Mouse (Mus musculus) kidney, postnatal 14 days (tissue): ENCODE measurements at regions not wholly inside any gene's neighbourhood (a gene's known extent, or its start where the extent isn't known, plus 50 kb on each side); places are given as distances from the start of the nearest gene placed in this dataset.

ENCODE experiments used
- DNase-seq: peaks from one replicate; pipeline ENCODE4 v3.0.0; 2022; ENCODE audit warnings: mixed read lengths

- no peak for DNase-seq
Measured at GRCm38 (mm10) chr5:75828332-75828731, 149.9 kb downstream of the Kdr start.

GRCm38 (mm10) chr5:75826283-75827098, 151.8 kb downstream of the Kdr start:
- peak; percentile 30 for DNase-seq

DNA sequence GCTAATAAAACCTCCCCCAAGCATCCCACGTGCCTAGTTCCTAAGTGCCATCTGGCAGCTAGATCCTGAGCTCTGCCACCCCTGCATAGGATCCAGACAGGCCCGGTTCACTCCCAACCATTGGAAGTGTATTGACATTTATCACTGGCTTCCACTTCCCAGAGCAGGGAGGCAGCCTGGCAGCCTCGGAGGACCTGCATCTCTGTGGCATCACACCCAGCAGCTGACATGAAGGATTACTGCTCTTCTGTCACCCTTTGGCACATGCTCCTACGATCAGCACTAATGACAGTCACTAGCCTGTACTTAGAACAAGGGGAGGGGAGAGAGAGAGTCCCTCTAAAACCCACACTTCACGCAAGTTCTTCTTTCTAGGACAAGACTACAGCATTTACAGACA, 152.7 kb downstream of the Kdr start:
- no peak for DNase-seq

GRCm38 (mm10) chr5:75824660-75825059, 153.6 kb downstream of the Kdr start:
- DNase-seq = no peak

DNA sequence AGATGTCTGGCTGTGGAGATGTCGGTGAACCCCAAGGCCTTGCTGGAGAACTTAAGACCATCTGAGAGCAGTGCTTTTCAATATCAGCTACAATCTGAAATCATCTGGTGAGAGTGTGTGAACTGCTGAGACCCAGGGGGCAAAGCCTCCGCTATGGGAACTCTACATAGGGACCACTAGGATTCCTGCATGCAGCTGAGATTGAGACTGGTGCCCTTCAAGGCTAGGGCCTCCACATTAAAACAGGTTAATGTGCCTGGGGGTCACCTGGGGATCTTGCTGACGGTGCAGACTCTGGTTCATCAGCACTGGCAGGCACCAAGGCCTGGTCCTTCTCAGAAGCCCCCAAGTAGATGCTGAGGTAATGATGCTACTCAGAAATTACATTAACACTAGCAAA, 154.6 kb downstream of the Kdr start:
- DNase-seq = no peak

- no peak for DNase-seq
Measured at GRCm38 (mm10) chr5:75817396-75817795, 160.9 kb downstream of the Kdr start.

DNA sequence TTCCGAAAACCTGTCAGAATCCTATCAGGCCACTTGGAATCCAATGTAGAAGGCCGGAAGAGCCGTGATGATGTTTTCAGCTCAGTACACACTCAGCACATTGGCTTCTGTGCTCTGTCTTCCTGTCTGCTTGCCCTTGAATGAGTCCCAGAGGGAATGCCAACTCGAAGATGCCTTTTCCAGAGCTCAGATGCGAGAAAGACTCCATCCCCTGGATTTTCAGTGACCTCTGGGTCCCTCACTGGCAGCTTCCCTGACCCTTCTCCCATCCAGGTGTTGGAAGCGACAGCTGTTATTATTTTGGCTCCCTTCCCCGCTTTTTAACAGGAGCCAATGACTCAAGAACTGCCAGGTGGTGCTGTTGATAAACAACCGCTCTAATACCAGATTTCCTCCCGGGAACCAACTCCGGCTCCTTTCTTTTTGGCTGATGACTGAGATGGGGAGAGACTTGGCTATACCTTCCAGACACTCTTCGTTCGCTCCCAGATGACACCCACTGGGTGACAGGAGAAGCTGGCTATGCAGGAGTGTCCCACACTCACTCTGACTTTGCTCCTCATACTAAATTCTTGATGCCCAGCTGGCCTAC, 163.8 kb downstream of the Kdr start:
- DNase-seq = peak; percentile 53

GRCm38 (mm10) chr5:75812686-75813085, 165.6 kb downstream of the Kdr start:
- no peak for DNase-seq

GRCm38 (mm10) chr5:75808551-75809332, 169.5 kb downstream of the Kdr start:
- DNase-seq = peak; percentile 25

DNA sequence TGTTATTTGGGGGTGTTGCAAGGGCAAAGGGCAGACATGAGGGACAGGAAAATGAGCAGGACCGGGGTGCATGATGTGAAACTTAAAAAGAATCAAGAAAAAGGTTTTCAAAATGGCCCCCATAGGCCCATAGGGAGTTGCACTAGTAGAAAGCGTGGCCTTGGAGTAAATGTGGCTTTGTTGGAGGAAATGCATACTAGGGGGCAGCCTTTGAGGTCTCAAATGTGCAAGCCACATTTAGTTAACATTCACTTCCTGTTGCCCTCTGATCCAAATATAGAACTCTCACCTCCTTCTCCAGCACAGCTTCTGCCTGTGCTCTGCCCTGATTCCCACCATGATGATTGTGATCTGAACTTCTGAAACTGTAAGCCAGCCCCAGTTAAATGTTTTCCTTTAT, 173.2 kb downstream of the Kdr start:
- DNase-seq = no peak

- DNase-seq = no peak
Measured at GRCm38 (mm10) chr5:75804340-75804739, 173.9 kb downstream of the Kdr start.

DNA sequence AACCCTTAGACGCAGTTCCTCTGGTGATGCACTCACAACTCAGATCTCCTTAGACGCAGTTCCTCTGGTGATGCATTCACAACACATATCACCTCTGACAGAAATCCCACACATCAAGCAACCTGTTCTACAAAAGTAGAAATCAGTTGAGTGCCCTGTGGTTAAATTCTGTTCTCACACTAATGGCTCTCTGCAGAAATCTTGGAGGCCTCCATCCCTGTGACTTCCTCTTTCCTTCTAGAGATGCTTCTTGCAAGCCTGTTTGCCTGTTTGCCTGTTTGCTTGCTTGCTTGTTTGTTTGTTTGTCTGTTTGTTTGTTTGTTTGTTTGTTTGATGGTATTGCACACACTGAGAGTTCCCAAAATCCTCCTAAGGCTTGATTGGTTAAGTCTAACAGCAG, 175.2 kb downstream of the Kdr start:
- no peak for DNase-seq

DNA sequence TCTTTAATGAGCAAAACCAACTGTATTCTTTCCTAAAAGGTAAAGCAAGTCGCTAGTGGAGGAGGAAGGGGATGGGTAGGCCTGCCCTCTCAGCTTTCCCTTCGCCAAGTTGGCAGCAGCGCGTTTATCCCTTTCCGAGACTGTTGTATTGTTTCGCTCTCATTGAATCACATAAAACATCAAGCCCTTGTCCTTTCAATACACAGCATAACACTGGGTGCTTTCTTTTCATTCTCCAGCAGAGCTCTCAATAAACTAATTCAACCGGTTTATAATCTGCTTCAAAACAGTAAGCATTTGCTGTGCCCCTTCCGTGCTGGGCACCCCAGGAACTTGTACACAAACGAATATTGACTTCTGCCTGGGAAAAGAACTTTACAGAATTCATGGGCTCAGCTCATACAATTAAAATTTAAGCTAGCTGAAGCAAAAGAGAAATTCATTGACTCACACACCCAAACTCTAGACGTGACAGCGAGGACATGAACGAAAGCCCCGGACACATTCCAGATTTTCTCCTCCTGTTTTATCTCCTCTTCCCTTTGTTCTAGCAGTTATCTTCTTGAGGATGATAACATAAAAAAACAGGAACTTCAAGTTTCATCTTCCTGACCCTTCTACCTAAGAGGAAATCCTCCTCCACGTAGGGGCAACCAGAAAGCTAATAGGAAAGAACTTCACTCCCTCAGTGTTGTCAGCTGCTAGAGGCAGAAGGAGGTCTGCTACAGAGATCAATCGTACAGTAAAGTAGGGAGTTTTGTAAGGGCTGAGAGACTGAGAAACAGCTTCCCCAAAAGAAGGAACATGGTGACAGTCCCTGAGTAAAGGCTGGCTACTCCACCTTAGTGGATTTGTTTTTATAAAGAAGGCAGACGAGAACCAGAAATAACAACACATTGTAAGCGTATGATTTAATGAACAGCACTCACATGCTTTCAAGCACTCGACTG, 177.9 kb downstream of the Kdr start:
- no peak for DNase-seq

- no peak for DNase-seq
Measured at GRCm38 (mm10) chr5:75799627-75800026, 178.6 kb downstream of the Kdr start.

- DNase-seq = no peak
Measured at GRCm38 (mm10) chr5:75793184-75793583, 185.1 kb downstream of the Kdr start.

DNA sequence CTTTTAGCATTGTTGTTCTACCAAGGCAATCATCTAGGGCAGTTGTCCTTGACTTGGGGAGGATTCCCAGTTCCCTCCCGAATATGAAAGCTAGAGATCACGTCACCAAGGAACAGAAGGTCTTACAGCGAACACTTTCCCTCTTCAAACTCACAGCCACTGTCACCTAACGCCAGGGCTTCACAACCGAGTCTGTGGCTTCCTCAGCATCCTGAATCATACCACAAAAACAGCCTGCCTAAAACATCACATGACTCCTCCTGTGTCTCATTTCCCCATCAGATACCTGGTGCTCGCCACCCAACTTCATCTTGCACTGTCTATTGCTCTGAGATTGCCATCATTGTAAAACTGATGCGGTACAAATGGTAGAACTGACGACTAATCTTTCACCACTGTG, 186.5 kb downstream of the Kdr start:
- no peak for DNase-seq

DNA sequence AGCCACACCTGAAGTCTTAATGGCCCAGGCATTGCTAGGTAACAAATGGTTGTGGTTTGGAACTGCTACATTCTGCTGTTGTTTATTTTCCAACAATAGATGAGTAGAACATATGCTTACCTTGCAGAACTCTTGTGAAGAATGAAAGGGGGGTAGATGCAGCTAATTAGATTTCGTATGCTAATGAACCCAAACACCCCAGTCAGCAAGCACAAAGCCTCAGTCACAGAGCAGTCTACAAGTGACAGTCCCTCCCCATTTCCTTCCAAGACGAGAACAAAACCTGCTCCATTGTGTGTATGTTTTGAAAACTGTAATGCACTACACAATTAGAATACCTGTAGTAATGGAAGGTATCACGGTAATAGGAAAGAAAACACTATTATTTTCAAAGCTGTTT, 190.2 kb downstream of the Kdr start:
- DNase-seq = no peak

- no peak for DNase-seq
Measured at GRCm38 (mm10) chr5:75786196-75786595, 192.1 kb downstream of the Kdr start.

DNA sequence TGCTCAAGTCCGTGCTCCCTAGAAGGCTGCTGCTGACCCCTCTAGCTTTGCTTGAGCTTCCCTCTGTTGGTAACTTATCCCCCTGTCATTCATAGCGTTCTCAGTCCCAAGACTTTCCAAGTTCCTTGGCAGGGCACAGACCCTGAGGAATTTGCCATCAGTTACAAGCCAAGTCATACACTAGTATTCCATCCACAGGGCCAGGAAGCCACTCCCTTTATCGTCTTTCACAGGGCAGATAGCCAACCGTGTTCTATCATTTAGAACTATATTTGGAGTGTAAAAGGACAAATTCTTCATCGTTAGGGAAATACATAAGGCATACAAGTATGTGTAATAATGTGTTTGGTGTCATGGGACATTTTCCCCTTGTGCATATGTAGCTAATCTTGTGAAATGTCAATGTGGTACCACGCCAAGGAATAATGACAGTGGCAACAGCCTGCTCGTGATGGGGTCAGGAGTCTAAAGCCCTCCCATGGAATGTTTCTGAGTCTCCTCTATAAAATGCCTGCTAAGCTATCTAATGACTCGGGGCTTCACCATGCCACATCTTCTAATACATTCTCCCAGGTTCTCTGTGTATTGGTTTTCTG, 193.2 kb downstream of the Kdr start:
- DNase-seq = no peak

GRCm38 (mm10) chr5:75770592-75770991, 195.9 kb downstream of the Kit start:
- DNase-seq = no peak

DNA sequence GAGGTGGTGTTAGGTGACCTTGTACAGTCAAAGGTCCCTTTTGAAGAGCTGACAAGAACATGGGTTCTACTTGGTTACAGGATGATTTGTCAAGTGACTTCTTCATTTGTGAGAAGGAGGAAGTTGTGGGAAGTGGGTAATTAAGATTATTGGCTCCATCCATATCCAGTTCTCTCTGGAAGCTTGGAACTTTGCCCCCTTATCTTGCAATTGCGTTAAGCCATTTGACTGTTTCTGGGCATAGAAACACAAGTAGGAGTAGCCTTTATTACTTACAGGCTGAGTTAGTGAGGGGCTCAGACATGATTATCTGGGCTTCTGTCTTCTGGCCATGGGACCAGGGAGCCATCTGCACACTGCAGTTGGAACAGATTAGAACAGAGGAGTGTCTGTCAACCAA, 192.5 kb downstream of the Kit start:
- DNase-seq = no peak

DNA sequence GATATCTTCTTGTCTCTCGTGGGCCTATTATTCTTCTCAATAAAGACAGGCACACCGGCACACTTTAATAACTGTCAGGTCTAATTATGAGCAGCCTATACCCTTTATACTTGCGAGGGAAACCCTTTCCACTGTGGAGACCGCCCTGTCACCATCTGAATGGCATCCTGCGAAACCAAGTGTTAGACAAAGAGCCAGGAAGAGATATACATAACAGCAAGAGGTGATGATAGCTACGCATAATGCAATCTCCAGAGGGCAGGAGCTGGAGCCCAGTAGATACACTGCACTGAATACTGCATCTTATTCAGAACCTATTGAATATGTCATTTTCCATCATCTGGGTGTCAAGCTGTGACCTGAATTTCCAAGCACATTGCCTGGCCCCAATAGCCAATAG, 187.7 kb downstream of the Kit start:
- DNase-seq = no peak
